Mouse (Mus musculus) stomach, postnatal 0 days (tissue): ENCODE measurements around the gene Car2.

Experiments
- CTCF ChIP-seq: IDR thresholded peaks from 2 replicates; pipeline ENCODE4 v1.5.1; 2016; ENCODE audit warnings: antibody characterized with exemption, low read depth, mild to moderate bottlenecking, moderate library complexity
- EP300 ChIP-seq: optimal IDR thresholded peaks from 2 replicates; pipeline ENCODE3; 2016; ENCODE audit warnings: antibody characterized with exemption

GRCm38 (mm10) chr3:14888549-14888948, 2.5 kb downstream of the Car2 start:
- TF ChIP-seq CTCF: no peak
- no peak for TF ChIP-seq EP300
